ENCODE assay signal across 23 mouse cellular contexts in the genomic region with DNA sequence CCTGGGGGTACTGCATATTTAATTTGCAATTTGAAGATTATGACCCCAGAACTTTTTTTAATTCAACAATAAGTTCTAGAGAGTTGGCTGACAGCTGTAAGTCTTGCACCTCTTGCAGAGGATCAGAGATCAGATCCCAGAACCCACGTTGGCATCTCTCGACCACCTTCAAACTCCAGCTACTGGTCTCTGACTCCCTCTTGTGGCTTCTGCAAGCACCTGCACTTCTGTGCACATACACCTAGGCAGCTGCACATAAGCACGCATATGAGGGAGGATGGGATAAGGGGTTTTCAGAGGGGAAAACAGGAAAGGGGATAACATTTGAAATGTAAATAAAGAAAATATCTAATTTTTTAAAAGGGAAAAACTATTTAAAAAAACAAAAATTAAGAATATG. TPM values are rescaled to one million over a fixed set of nuclear protein-coding genes. Genes with fewer than 3 reads are reported as not detected.
DNase-seq lines count a peak whose midpoint lies in the region; ATAC-seq and TF ChIP-seq lines count a peak whose summit lies in the region.
"Had no signal": no experiment of that assay in that cellular context is flagged by ENCODE, and none has a peak within 500 bp of the region (broad histone marks: within the 10 kb centered on the region; RNA-seq: fewer than 3 reads in every experiment).

No protein-coding gene starts in this region.

- peak; percentile 21; the same call in 1 of the 2 replicates for TF ChIP-seq CTCF in kidney, postnatal 0 days (IDR thresholded peaks at IDR 0.05; ENCODE audit: low read depth)
- TF ChIP-seq CTCF in testis, adult 2 months (IDR thresholded peaks at IDR 0.05; ENCODE audit: control insufficient read depth, insufficient read depth, insufficient replicate concordance, low read depth, low read length): peak; percentile 52; the same call in 1 of the 2 replicates
- peak; percentile 51 for TF ChIP-seq CTCF in stomach, postnatal 0 days (IDR thresholded peaks at IDR 0.05; ENCODE audit: low read depth)

- TF ChIP-seq POLR2A in testis, adult 2 months (IDR thresholded peaks at IDR 0.05; ENCODE audit: control insufficient read depth, low read depth, low read length): no peak

- ATAC-seq in kidney, postnatal 0 days (replicated peaks; ENCODE audit: low FRiP score, low read depth): no peak
- no peak for ATAC-seq in stomach, postnatal 0 days (ENCODE audit: low FRiP score, low TSS enrichment)
- ATAC-seq: midbrain, embryonic 16.5 days; Patski had no signal

- no peak for TF ChIP-seq EP300 in stomach, postnatal 0 days (optimal IDR thresholded peaks at IDR 0.05)

- H3K4me2 ChIP-seq in kidney, postnatal 0 days (ENCODE audit: low read length): no peak overlapping the region
- H3K4me2 ChIP-seq in stomach, postnatal 0 days (replicated peaks; ENCODE audit: low read depth): no peak overlapping the region
- H3K4me2 ChIP-seq: heart, embryonic 11.5 days; hindbrain, embryonic 15.5 days; liver, embryonic 15.5 days had no signal

- no peaks in the 10 kb centered on the region for H3K27me3 ChIP-seq in kidney, postnatal 0 days (ENCODE audit: insufficient read depth, low read length)
- H3K27me3 ChIP-seq in testis, adult 2 months (ENCODE audit: control insufficient read depth, insufficient read depth, low read length): no peaks in the 10 kb centered on the region
- no peaks in the 10 kb centered on the region for H3K27me3 ChIP-seq in stomach, postnatal 0 days (ENCODE audit: control insufficient read depth, insufficient read depth, low read length)
- H3K27me3 ChIP-seq: hindbrain, embryonic 15.5 days; Patski had no signal

- H3K9ac ChIP-seq in kidney, postnatal 0 days (ENCODE audit: low read depth, low read length): no peak overlapping the region
- H3K9ac ChIP-seq in stomach, postnatal 0 days (ENCODE audit: low read length): no peak overlapping the region
- H3K9ac ChIP-seq: hindbrain, embryonic 15.5 days; liver, embryonic 15.5 days had no signal

- no peaks in the 10 kb centered on the region for H3K9me3 ChIP-seq in kidney, postnatal 0 days (replicated peaks; ENCODE audit: low read length)
- H3K9me3 ChIP-seq in stomach, postnatal 0 days (ENCODE audit: control insufficient read depth, low read length): no peaks in the 10 kb centered on the region
- H3K9me3 ChIP-seq: hindbrain, embryonic 15.5 days; limb, embryonic 10.5 days; liver, embryonic 15.5 days had no signal

- peaks cover 10% of the 10 kb centered on the region; the same call in 1 of the 2 replicates for H3K4me1 ChIP-seq in kidney, postnatal 0 days (replicated peaks; ENCODE audit: insufficient read depth, low read length)
- peaks cover 28% of the 10 kb centered on the region for H3K4me1 ChIP-seq in testis, adult 2 months (ENCODE audit: control insufficient read depth, insufficient read depth, low read length)
- no peaks in the 10 kb centered on the region for H3K4me1 ChIP-seq in stomach, postnatal 0 days (replicated peaks; ENCODE audit: control insufficient read depth, insufficient read depth)

- intact Hi-C loops in left cerebral cortex, postnatal 10 days (cut with DNase I): no loop called here

- H3K27ac ChIP-seq in kidney, postnatal 0 days: no peak overlapping the region
- H3K27ac ChIP-seq in testis, adult 2 months (ENCODE audit: control insufficient read depth, insufficient read depth, low read depth, low read length): no peak overlapping the region
- H3K27ac ChIP-seq in stomach, postnatal 0 days (replicated peaks): no peak overlapping the region
- H3K27ac ChIP-seq: hindbrain, embryonic 15.5 days; left cerebral cortex, adult 2 months; limb, embryonic 10.5 days; liver, embryonic 15.5 days had no signal

- peak; percentile 73 for DNase-seq in heart, adult 11 months
- no peak for DNase-seq in heart, adult 8-10 months (ENCODE audit: low spot score)
- DNase-seq in kidney, postnatal 0 days (ENCODE audit: low spot score): no peak
- DNase-seq in kidney, adult 18-20 months: no peak
- no peak for DNase-seq in testis, postnatal 10 days (ENCODE audit: low spot score)
- no peak for DNase-seq in stomach, postnatal 0 days (ENCODE audit: low spot score)
- no peak for DNase-seq in left cerebral cortex, postnatal 10 days (ENCODE audit: extremely low spot score in 1 of 2, low spot score in 2 of 2)
- DNase-seq: adrenal gland, postnatal 25 days; cerebellum, adult 18-20 months; heart, postnatal 10 days; kidney, adult 11 months; kidney, postnatal 14 days; lung, postnatal 14 days; thymus, postnatal 25 days had no signal

- WGBS in kidney, postnatal 0 days: 89% methylated on average over 3 of the region's 3 CpGs
- 92% methylated on average over 3 of the region's 3 CpGs for WGBS in stomach, postnatal 0 days

- H3K36me3 ChIP-seq in kidney, postnatal 0 days (ENCODE audit: insufficient read depth, low read length): no peaks in the 10 kb centered on the region
- H3K36me3 ChIP-seq in testis, adult 2 months (ENCODE audit: control insufficient read depth, insufficient read depth, low read length): no peaks in the 10 kb centered on the region
- H3K36me3 ChIP-seq in stomach, postnatal 0 days (ENCODE audit: control insufficient read depth, insufficient read depth, low read length): no peaks in the 10 kb centered on the region
- H3K36me3 ChIP-seq: hindbrain, embryonic 15.5 days; liver, embryonic 15.5 days had no signal

- no peak overlapping the region for H3K4me3 ChIP-seq in kidney, postnatal 0 days (replicated peaks; ENCODE audit: low read depth, low read length)
- H3K4me3 ChIP-seq in testis, adult 2 months (ENCODE audit: control insufficient read depth, low read depth, low read length): peak overlapping the region; percentile 78
- no peak overlapping the region for H3K4me3 ChIP-seq in stomach, postnatal 0 days (ENCODE audit: low read depth, low read length)
- H3K4me3 ChIP-seq: hindbrain, embryonic 15.5 days; left cerebral cortex, adult 2 months; limb, embryonic 10.5 days; liver, embryonic 15.5 days had no signal

RNA-seq across cellular contexts. Expression of gene A930033H14Rik, which starts 4.2 kb away (rescaled TPM):
- 1 to 10 TPM in 2 of 4 experiments, under 1 TPM in 2; 0.75 to 1.7 (median 1.1) TPM for total RNA-seq in heart, adult 8-10 months (2022)
- polyA plus RNA-seq in kidney, postnatal 0 days (2015; fragmentation: Nextera tagmentation; extraction: Ambion mirVana): 2.3 and 2.9 TPM in 2 replicates
- 1.4 and 1.5 TPM in 2 replicates for polyA plus RNA-seq in testis, adult 2 months (2012; rRNA removed)
- 1.2 and 1.5 TPM in 2 replicates for polyA plus RNA-seq in stomach, postnatal 0 days (2015; fragmentation: Nextera tagmentation; extraction: Ambion mirVana)
- 1 to 10 TPM; 4.4 to 5.4 TPM for total RNA-seq in left cerebral cortex, postnatal 10 days (2021)
- total RNA-seq: neutrophil, adult 5-6 weeks had no signal

RNA-seq across cellular contexts. Expression of gene Rhobtb1, which starts 57.5 kb away (rescaled TPM):
- total RNA-seq in heart, adult 8-10 months (2022): 100 to 1,000 TPM; 141 to 253 (median 172) TPM
- polyA plus RNA-seq in kidney, postnatal 0 days (2015; fragmentation: Nextera tagmentation; extraction: Ambion mirVana): 23.3 and 24.6 TPM in 2 replicates
- 20.0 and 22.4 TPM in 2 replicates for polyA plus RNA-seq in testis, adult 2 months (2012; rRNA removed)
- 27.1 and 34.4 TPM in 2 replicates for polyA plus RNA-seq in stomach, postnatal 0 days (2015; fragmentation: Nextera tagmentation; extraction: Ambion mirVana)
- total RNA-seq in left cerebral cortex, postnatal 10 days (2021): 10 to 100 TPM; 10.0 to 14.4 TPM
